Mouse (Mus musculus) cerebellum, adult 2 months (tissue): ENCODE data around the gene Cask. TPM values are rescaled to one million over a fixed set of nuclear protein-coding genes. Genes with fewer than 3 reads are reported as not detected.

ENCODE experiments used
- DNase-seq, 2 experiments: peaks; one replicate each; pipeline ENCODE4 v3.0.0; 2021
- H3K27ac ChIP-seq: fragments of 200-500 bp; 2 replicates; pipeline ENCODE4 v1.5.1; 2012; ENCODE audit warnings: low read length, control low read depth, inconsistent platforms; ENCODE audit not compliant: insufficient read depth
- H3K27me3 ChIP-seq: fragments of 200-500 bp; 2 replicates; pipeline ENCODE4 v1.6.1; 2012; ENCODE audit warnings: inconsistent platforms, mild to moderate bottlenecking, low read length, moderate library complexity; ENCODE audit not compliant: control insufficient read depth, insufficient read depth
- H3K4me1 ChIP-seq: fragments of 200-500 bp; 2 replicates; pipeline ENCODE4 v1.6.1; 2011; ENCODE audit warnings: low read length; ENCODE audit not compliant: control insufficient read depth, insufficient read depth
- H3K4me3 ChIP-seq: fragments of 200-500 bp; replicated peaks from 2 replicates; pipeline ENCODE3; 2011; ENCODE audit warnings: mild to moderate bottlenecking, low read depth, low read length, control low read depth; ENCODE audit not compliant: insufficient read depth
- CTCF ChIP-seq: fragments of 200-500 bp; IDR thresholded peaks from 2 replicates; pipeline ENCODE4 v1.5.1; 2011; ENCODE audit warnings: low read depth, mild to moderate bottlenecking, control low read depth, low read length, moderate library complexity, borderline replicate concordance; ENCODE audit not compliant: insufficient read depth
- POLR2A ChIP-seq: fragments of 200-500 bp; IDR thresholded peaks from 2 replicates; pipeline ENCODE4 v1.6.1; 2011; ENCODE audit warnings: low read length, control low read depth, borderline replicate concordance; ENCODE audit not compliant: insufficient read depth
- WGBS: fragments of 180-500 bp; shearing (Covaris S2); methylation state at CpG from one replicate; pipeline ENCODE4 v1.1.7; 2018; 5-methylcytosine and 5-hydroxymethylcytosine counted together
- polyA plus RNA-seq: library from polyadenylated mRNA; depleted of rRNA; stranded (reverse); fragments of >200 nt; gene quantifications from 2 replicates; pipeline ENCODE4 v1.2.3, GENCODE M21; 2012

Cask gene
- polyA plus RNA-seq, 1 experiment, result 24.5 TPM

DNA sequence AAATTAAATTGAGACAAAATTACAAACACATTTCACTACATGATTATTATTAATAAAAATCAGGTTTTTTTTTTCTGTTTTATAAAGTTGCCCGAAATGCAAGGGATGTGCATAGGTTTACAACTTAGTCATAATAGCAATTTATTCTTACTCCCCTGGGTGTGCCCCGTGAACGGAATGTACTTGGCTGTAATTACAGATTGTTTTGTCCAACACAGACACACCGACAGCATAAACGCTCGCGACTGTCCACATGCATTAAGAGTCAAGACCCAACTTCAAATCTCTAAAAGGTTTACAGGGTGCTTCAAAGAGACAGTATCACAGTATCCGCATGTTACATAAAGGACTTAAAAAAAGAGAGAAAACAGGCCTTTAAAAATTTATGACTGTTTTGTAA, 329.9 kb downstream of the Cask start:
- no peak overlapping the region for H3K27ac ChIP-seq
- no peak for TF ChIP-seq CTCF
- TF ChIP-seq POLR2A, result no peak
- WGBS, result 68% methylated on average over 8 of the region's 8 CpGs
- H3K4me3 ChIP-seq, result no peak overlapping the region
- DNase-seq, result no peak
- H3K27me3 ChIP-seq, result no peaks in the 10 kb centered on the region
- H3K4me1 ChIP-seq, result peaks cover 15% of the 10 kb centered on the region

GRCm38 (mm10) chrX:13520566-13520965, 330.6 kb downstream of the Cask start:
- Histone ChIP-seq H3K27me3 (no peaks in the 10 kb centered on the region), H3K27ac (peak overlapping the region; percentile 87; the same call in 1 of the 2 replicates), H3K4me3 (no peak overlapping the region), H3K4me1 (peaks cover 15% of the 10 kb centered on the region)
- TF ChIP-seq POLR2A, result no peak
- TF ChIP-seq CTCF, result no peak
- whole genome bisulfite sequencing, result 13% methylated on average over 4 of the region's 4 CpGs
- peak in 1 of 2 experiments; percentile 74 for DNase-seq

DNA sequence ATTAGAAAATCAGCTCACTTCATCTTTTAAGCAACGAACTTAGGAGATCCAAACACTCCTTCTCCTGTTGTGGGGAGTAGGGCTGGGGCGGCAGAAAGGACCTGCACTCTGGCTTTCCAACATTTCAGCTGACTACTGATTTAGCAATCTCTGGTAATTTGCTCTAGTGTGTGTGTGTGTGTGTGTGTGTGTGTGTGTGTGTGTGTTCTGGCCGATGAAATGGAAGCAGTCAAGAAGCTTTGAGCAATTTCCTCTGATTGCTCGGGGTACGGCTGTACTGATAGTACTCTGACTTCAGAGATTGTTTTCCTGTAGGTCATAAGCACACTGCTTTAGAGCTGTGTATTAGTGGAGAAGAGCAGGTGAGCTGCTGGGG, 331.8 kb downstream of the Cask start:
- no peaks in the 10 kb centered on the region for H3K27me3 ChIP-seq
- H3K27ac ChIP-seq, result peak overlapping the region; percentile 87
- H3K4me3 ChIP-seq, result no peak overlapping the region
- no peak for TF ChIP-seq POLR2A
- no peak for TF ChIP-seq CTCF
- H3K4me1 ChIP-seq, result peaks cover 15% of the 10 kb centered on the region
- WGBS, result 42% methylated on average over 5 of the region's 5 CpGs
- no peak for DNase-seq

- 29% methylated on average over 4 of the region's 4 CpGs for WGBS
- DNase-seq, result peak in 1 of 2 experiments; percentile 46
- no peaks in the 10 kb centered on the region for H3K27me3 ChIP-seq
- no peak overlapping the region for H3K4me3 ChIP-seq
- peak overlapping the region; percentile 87 for H3K27ac ChIP-seq
- H3K4me1 ChIP-seq, result peaks cover 15% of the 10 kb centered on the region
- TF ChIP-seq CTCF (no peak), POLR2A (no peak)
Measured at GRCm38 (mm10) chrX:13518781-13519407, 332.3 kb downstream of the Cask start.

DNA sequence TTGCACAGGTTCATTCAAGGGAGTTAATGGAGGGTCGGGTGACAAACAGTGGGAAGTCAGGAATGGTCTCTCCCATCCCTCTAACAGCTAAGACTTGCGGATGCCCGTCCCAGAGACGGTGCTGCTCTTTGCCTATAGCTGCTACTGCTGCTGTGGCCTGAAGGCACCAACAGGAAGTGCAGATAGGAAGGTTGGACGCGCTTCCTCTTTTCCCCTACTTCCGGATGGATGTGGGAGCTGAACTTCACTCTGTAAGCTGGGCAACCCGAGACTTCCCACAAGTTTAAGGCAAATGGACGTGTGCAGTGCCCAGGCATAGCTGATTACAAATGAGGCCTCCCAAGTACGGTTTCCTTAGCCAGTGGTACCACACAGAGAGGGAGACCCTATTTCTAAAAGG, 333.1 kb downstream of the Cask start:
- Histone ChIP-seq H3K27ac (peak overlapping the region; percentile 15; the same call in 1 of the 2 replicates), H3K4me3 (no peak overlapping the region)
- WGBS, result 78% methylated on average over 10 of the region's 10 CpGs

DNA sequence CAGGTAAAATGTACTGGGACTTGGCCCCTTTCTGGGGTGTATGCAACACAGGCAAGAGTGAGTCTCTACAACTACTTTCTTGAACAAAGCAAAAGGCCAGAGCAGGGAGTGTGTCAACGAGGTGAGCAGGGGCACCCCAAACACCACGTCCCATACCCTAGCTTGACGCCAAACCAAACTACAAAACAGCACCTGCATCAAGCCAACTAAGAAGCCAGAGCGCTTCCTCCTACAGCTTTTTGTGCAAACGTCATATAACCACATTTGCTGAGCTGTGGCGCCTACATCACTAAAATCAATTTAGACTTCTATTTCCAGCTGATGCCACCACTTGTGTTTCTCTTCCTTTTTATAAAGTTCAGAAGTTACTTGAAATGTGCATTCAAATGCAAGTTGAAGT, 334.7 kb downstream of the Cask start:
- H3K27ac ChIP-seq, result no peak overlapping the region
- no peak for DNase-seq
- H3K4me1 ChIP-seq, result peaks cover 15% of the 10 kb centered on the region
- H3K4me3 ChIP-seq, result no peak overlapping the region
- no peaks in the 10 kb centered on the region for H3K27me3 ChIP-seq
- WGBS, result 95% methylated on average over 6 of the region's 6 CpGs
- no peak for TF ChIP-seq POLR2A
- no peak for TF ChIP-seq CTCF

More for the DNA sequence above, 333.1 kb downstream of the Cask start:
- Histone ChIP-seq H3K27me3 (no peaks in the 10 kb centered on the region), H3K4me1 (peaks cover 15% of the 10 kb centered on the region)
- no peak for DNase-seq
- TF ChIP-seq POLR2A (no peak), CTCF (no peak)

DNA sequence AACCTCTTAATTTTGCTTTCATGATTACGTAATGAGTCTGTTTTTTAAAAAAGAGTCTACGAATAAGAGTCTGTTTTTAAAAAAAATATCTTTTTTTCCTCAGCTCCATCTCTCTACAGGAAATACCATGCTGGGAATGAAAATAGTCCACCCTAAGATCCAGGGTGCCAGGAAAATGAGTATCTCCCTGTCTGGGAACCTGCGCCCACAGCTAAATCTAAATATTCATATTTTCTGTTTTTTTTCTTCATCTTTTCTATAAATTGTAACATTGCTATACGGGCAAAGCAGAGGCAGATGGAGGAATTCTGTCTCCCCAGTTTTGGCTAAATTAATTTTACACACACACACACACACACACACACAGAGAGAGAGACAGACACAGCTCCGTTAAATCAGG, 337.3 kb downstream of the Cask start:
- peaks cover 6% of the 10 kb centered on the region for H3K4me1 ChIP-seq
- no peak overlapping the region for H3K27ac ChIP-seq
- WGBS, result 86% methylated on average over 5 of the region's 5 CpGs
- no peak overlapping the region for H3K4me3 ChIP-seq
- H3K27me3 ChIP-seq, result no peaks in the 10 kb centered on the region
- no peak for TF ChIP-seq CTCF
- no peak for TF ChIP-seq POLR2A
- DNase-seq, result no peak

GRCm38 (mm10) chrX:13513127-13513526, 338.0 kb downstream of the Cask start:
- no peaks in the 10 kb centered on the region; the same call in 1 of the 2 replicates for H3K4me1 ChIP-seq
- no peaks in the 10 kb centered on the region for H3K27me3 ChIP-seq
- H3K4me3 ChIP-seq, result no peak overlapping the region
- WGBS, result 62% methylated on average over 2 of the region's 2 CpGs
- TF ChIP-seq POLR2A (no peak), CTCF (0 out of 2 replicates have a peak, but pooled peaks have one; percentile 2)
- no peak overlapping the region for H3K27ac ChIP-seq
- DNase-seq, result no peak
